Mouse (Mus musculus) bone marrow macrophage, adult 2 months (primary cell): Measurements from ENCODE around the gene Zfp974. TPM values are rescaled to one million over a fixed set of nuclear protein-coding genes. Genes with fewer than 3 reads are reported as not detected.
"Not testable (repeated sequence)": the region's sequence is repeated elsewhere in the genome, so short reads cannot be mapped to it uniquely, and the experiment has no call there.

Source experiments
- H3K27ac ChIP-seq: 2 replicates; pipeline ENCODE4 v1.5.1; 2012; ENCODE audit warnings: low read depth, low read length; ENCODE audit not compliant: insufficient read depth
- H3K4me1 ChIP-seq: 2 replicates; pipeline ENCODE4 v1.6.1; 2012; ENCODE audit warnings: low read length; ENCODE audit not compliant: control insufficient read depth, insufficient read depth
- H3K4me3 ChIP-seq: 2 replicates; pipeline ENCODE4 v1.5.1; 2012; ENCODE audit warnings: mild to moderate bottlenecking, low read length, moderate library complexity; ENCODE audit not compliant: insufficient read depth
- CTCF ChIP-seq: IDR thresholded peaks from 2 replicates; pipeline ENCODE4 v1.5.1; 2012; ENCODE audit warnings: low read depth, mild to moderate bottlenecking, low read length, moderate library complexity
- POLR2A ChIP-seq: IDR thresholded peaks from 2 replicates; pipeline ENCODE4 v1.6.1; 2012; ENCODE audit warnings: mild to moderate bottlenecking, low read depth, low read length, borderline replicate concordance
- polyA plus RNA-seq: library from polyadenylated mRNA; stranded (reverse); fragments of >200 nt; gene quantifications from 2 replicates; pipeline ENCODE4 v1.2.4, GENCODE M21; 2012; ENCODE audit not compliant: missing spikeins, insufficient read depth, insufficient read length

Gene Zfp974
- 8.4 and 9.4 TPM in 2 replicates for polyA plus RNA-seq

DNA sequence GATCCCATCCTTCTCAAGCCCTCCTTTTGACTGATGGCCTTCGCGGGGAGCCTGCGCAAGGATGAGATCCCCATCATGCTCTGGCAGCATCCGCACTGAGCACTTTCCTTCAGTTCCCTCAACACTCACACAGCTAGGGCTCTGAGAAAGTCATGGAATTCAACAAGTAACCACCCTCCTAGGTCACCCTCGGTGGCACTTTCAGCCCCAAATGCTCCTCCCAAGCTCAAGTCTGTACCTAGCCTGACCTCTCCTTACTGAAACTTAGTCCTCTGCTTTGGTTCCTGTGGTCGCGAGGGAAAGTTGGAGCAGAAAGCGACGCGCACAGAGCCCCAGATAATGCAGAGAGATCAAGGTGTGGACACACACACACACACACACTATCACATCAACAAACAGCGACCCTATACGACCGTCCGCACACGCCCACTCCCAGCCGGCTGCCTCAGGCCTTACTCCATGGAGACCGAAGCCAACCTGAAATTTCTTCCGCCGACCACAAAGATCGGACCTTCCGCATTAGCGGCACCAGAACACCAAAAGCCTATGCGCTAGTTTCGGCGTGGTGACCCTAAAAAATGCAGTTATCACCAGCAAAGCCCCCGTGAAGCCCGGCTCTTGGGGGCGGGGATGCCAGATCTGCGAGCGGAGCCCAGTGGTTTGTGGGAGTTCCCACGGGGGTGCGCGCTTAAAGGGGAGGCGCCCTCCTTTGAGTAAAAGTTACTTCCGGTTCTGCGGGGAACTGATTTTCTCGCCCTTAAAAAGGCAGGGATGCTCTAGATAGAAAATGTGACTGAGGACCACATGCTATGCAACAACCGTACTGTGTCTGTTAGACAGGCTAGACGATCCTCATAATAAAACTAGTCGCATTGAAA lies at the start of gene Zfp974:
Gene Zfp974 (minus strand): TSS at position 643 of the 878 bp plus-strand sequence.
- TF ChIP-seq CTCF (no peak), POLR2A (no peak)
- Histone ChIP-seq H3K4me1 (peaks cover 13% of the 10 kb centered on the region), H3K27ac (no peak within 1 kb of the TSS; the same call in 1 of the 2 replicates), H3K4me3 (peak within 1 kb of the TSS; percentile 92)

DNA sequence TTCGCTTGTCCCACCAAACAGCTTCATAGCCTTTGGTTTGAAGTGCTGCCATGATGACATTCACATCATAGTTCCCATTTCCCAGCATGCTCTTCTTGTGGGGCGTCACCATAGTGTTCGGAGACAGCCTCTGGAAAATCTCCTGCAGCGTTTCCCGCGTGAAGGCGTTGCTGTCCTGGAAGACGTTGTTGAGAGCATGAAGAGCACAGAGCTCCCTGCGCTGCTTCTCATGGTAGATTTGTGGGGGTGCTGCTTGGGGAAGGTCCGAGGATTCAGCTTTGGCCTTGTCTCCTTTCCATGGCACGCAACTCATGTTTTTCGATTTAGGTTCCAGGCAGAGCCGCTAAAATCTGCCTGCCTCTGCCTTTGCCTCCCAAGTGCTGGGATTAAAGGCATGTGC lies 20.2 kb upstream of the Zfp974 start:
- not testable (repeated sequence) for H3K27ac ChIP-seq, H3K4me3 ChIP-seq, H3K4me1 ChIP-seq

DNA sequence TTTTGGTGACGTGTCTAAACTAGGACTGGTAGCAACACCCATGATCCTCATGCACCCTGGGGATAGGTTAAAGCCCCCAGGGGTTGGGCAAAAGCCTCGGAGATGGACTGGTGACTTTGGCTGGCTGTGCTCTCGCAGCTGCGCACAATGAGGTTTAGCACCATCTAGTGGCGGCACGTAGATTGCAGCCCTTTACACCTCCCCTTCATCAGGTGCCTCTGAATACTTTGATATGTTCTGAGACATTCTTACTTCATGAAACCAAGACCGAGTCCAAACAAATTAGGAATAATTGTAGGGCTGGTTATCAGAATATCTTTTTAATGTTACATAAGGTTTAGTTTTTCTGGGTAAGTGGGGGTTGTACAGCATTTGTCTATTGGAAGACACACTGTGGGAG lies 12.6 kb upstream of the Zfp974 start:
- H3K4me1 ChIP-seq, H3K4me3 ChIP-seq, H3K27ac ChIP-seq: not testable (repeated sequence)

DNA sequence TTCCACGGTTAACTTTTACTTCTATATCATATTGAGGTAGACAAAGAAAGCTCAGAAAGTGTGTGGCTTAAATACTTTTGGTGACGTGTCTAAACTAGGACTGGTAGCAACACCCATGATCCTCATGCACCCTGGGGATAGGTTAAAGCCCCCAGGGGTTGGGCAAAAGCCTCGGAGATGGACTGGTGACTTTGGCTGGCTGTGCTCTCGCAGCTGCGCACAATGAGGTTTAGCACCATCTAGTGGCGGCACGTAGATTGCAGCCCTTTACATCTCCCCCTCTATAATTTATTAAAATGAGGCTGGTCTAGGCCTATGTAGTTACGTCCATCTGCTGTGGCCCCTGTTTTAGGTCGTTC lies 4.5 kb upstream of the Zfp974 start:
- not testable (repeated sequence) for H3K4me1 ChIP-seq, H3K27ac ChIP-seq
- peak overlapping the region; percentile 31 for H3K4me3 ChIP-seq

DNA sequence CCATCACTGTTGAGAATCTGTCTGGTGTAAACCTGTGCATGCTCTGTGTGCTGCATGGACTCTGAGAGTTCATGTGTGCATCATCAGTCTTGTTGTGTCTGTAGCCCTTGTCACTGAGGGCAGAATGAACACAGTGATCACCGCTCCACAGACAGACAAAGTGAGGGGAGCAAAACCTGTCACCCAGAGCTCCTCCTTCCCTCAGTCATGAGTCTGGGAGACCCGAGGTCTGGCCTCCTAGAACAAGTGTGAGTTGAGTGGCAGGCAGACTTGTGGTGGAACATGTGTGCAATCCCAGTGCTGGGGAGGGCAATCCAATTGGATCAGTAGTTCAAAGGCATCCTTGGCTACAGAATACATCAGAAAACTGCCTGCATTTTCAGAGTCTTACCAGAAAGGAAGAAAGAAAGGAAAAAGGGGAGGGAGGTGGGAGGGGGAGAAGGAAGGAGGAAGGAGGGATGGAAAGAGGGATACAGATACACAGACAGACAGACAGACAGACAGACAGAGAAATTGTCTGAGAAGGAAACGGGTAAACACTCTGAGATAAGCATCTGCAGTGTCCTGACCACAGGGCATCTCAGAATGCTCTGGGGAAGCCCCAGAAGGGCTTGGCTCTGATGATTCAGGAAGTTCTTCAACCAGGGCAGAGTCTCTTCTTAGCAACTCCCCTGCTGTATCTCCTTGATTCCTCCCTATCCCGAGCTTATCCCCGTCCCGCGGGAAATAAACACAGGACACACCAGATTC lies 4.0 kb upstream of the Zfp974 start:
- H3K4me1 ChIP-seq = peaks cover 11% of the 10 kb centered on the region
- no peak overlapping the region for H3K27ac ChIP-seq
- no peak for TF ChIP-seq CTCF
- TF ChIP-seq POLR2A = no peak
- peak overlapping the region; percentile 31 for H3K4me3 ChIP-seq

DNA sequence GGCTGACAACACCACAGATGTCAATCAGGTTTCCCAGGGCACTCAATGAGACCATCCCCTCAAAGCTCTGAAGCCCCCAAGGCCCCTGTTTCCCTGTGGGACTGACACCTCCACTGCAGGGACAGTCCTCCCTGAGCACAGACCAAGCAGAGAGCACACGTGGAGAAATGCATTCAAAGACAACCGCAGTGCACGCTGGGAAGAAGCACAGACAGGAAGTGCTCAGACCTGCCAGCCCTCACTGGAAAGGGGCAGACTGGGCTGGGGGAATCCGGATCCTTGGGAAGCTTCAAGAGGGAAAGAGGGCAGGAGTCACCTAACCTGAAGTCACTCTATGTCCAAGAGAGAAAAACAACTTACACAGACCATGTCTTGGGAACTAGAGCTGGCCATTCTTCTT lies 2.2 kb downstream of the Zfp974 start:
- H3K4me1 ChIP-seq, H3K27ac ChIP-seq, H3K4me3 ChIP-seq: not testable (repeated sequence)

DNA sequence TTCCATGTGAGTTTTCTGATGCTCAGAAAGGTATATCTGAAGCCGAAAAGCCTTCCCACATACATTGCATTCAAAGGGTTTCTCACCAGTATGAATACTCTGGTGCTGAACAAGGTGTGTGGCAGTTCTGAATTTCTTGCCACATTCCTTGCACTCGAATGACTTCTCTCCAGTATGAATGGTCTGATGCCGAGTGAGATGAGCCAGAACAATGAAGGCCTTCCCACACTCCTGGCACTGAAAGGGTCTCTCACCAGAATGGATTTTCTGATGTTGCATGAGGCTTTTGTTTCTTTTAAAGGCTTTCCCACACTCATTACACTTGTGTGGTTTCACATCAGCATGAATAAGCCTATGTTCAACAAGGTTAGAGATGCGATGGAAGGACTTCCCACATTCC lies 18.3 kb downstream of the Zfp974 start:
- not testable (repeated sequence) for H3K4me3 ChIP-seq, H3K4me1 ChIP-seq, H3K27ac ChIP-seq

DNA sequence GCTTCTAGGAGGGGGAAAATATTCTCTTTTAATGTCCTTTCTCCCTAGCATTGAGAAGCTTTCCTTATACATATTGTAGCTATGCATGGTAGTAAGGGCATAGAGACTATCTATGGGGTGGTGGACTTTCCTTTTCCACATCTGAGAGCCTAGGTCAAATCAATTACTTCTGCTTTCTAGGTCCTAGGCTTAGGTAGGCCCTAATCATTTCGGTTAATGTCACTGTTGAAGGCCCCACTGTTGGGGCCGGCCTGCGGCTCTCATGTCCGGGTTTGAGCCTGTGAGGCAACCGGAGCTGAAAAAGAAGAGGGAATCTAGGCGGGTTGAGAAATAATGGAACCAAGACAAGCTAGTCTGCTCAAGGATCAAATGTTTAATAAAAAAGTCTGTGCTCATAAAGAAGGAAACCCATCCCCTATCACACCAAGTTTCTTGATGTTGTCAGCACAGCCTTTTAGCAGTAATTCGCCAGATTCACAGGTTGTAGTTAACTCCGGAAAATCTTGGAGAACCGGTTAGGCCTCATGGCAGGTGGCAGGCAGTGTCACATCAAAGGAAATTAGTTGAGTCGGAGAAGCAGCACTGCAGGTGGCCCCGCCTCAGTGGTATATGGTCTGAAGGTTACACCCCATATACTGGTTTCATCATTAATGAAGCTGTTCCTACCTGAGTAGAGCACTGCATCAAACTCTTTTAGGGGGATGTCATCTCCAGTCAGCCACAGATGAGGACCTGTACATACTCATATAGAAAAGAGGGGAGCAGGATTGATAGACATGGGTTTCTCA lies 24.0 kb downstream of the Zfp974 start:
- no peak for TF ChIP-seq POLR2A
- TF ChIP-seq CTCF = no peak
- no peak overlapping the region for H3K4me3 ChIP-seq
- H3K4me1 ChIP-seq = no peaks in the 10 kb centered on the region
- H3K27ac ChIP-seq = no peak overlapping the region

DNA sequence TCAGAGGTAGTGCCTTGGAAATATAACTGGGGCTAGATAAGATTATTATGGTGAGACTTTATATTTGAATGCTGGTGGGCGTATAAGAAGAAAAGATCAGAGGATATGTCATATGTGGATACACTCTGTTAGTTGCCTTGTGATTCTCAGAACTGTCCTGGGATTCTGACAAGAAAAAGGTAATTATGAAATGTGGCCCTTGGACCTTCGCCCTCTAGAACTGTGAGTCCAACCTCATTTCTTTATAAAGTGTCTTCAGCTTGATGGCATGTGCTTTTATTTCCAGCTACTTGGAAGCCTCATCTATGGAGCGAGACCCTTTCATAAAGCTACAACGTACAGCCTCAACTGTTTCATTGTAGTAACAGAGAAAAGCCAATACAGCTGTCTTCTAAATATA lies 28.7 kb downstream of the Zfp974 start:
- H3K4me3 ChIP-seq = no peak overlapping the region
- no peaks in the 10 kb centered on the region for H3K4me1 ChIP-seq
- H3K27ac ChIP-seq = no peak overlapping the region
- TF ChIP-seq CTCF (no peak), POLR2A (no peak)

DNA sequence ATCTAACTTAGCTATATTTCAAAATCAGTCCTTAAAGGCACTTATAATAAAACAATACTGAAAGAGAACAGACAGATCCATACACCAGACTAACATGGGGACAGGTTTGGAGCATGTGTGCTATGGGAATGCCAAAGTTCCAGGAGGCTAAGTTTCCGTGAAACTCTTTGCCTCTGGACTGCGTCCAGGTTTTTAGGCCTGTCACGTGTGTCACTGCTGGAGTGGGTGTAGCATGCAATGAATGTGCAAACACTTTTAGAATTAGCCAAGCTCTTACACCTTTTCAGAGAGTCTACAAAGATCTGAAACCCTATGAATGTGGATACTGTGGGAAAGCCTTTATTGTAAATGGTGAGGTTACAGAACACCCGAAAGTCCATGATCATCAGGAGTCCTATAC lies 47.5 kb downstream of the Zfp974 start:
- no peak overlapping the region for H3K27ac ChIP-seq
- TF ChIP-seq POLR2A (no peak), CTCF (no peak)
- no peaks in the 10 kb centered on the region for H3K4me1 ChIP-seq
- H3K4me3 ChIP-seq = no peak overlapping the region

DNA sequence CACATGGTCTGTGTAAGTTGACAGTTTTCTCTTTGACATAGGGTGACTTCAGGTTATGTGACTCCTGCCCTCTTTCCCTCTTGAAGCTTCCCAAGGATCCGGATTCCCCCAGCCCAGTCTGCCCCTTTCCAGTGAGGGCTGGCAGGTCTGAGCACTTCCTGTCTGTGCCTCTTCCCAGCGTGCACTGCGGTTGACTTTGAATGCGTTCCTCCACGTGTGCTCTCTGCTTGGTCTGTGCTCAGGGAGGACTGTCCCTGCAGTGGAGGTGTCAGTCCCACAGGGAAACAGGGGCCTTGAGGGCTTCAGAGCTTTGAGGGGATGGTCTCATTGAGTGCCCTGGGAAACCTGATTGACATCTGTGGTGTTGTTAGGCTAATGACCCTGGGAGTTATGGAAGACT lies 66.7 kb downstream of the Zfp974 start:
- not testable (repeated sequence) for H3K27ac ChIP-seq, H3K4me3 ChIP-seq, H3K4me1 ChIP-seq
